Mouse (Mus musculus) olfactory bulb, adult 2 months (tissue): ENCODE results near the gene Gm11639. TPM values are rescaled to one million over a fixed set of nuclear protein-coding genes. Genes with fewer than 3 reads are reported as not detected.
"Not testable (repeated sequence)": the region's sequence is repeated elsewhere in the genome, so short reads cannot be mapped to it uniquely, and the experiment has no call there.

Experiments
- H3K27ac ChIP-seq: fragments of 200-500 bp; 2 replicates; pipeline ENCODE4 v1.5.1; 2012; ENCODE audit warnings: low read depth, low read length; ENCODE audit not compliant: insufficient read depth
- H3K4me1 ChIP-seq: fragments of 200-500 bp; 2 replicates; pipeline ENCODE4 v1.6.1; 2012; ENCODE audit warnings: low read length; ENCODE audit not compliant: control insufficient read depth, insufficient read depth
- H3K4me3 ChIP-seq: fragments of 200-500 bp; 2 replicates; pipeline ENCODE4 v1.5.1; 2012; ENCODE audit warnings: mild to moderate bottlenecking, low read depth, low read length, moderate library complexity; ENCODE audit not compliant: insufficient read depth
- CTCF ChIP-seq: fragments of 200-500 bp; IDR thresholded peaks from 2 replicates; pipeline ENCODE4 v1.5.1; 2012; ENCODE audit warnings: low read depth, mild to moderate bottlenecking, low read length, moderate library complexity; ENCODE audit not compliant: insufficient read depth
- POLR2A ChIP-seq: fragments of 200-500 bp; IDR thresholded peaks from 2 replicates; pipeline ENCODE4 v1.6.1; 2012; ENCODE audit warnings: mild to moderate bottlenecking, low read depth, low read length, moderate library complexity; ENCODE audit not compliant: insufficient read depth
- WGBS: fragments of 180-500 bp; shearing (Covaris S2); methylation state at CpG from one replicate; pipeline ENCODE4 v1.1.7; 2018; 5-methylcytosine and 5-hydroxymethylcytosine counted together
- polyA plus RNA-seq: library from polyadenylated mRNA; stranded (reverse); fragments of >200 nt; gene quantifications from 2 replicates; pipeline ENCODE4 v1.2.4, GENCODE M21; 2012; ENCODE audit warnings: low replicate concordance; ENCODE audit not compliant: missing spikeins, insufficient read depth, insufficient read length

Gm11639 gene
- polyA plus RNA-seq, 1 experiment = not detected

- no peak for TF ChIP-seq POLR2A
- 0 out of 2 replicates have a peak, but pooled peaks have one; percentile 14 for TF ChIP-seq CTCF
- WGBS = 4% methylated on average over 9 of the region's 9 CpGs
- no peak overlapping the region for H3K27ac ChIP-seq
- no peaks in the 10 kb centered on the region; the same call in 1 of the 2 replicates for H3K4me1 ChIP-seq
- no peak overlapping the region for H3K4me3 ChIP-seq
Measured at GRCm38 (mm10) chr11:105123986-105124385, 438.5 kb downstream of the Gm11639 start.

- H3K27ac ChIP-seq = no peak within 1 kb of the TSS
- peak within 1 kb of the TSS; percentile 81 for H3K4me3 ChIP-seq
- TF ChIP-seq CTCF (no peak), POLR2A (peak; percentile 43; the same call in 1 of the 2 replicates)
- under 1% methylated on average over 35 of the region's 38 CpGs for WGBS
- no peaks in the 10 kb centered on the region; the same call in 1 of the 2 replicates for H3K4me1 ChIP-seq
Measured at GRCm38 (mm10) chr11:105125735-105126519, 440.4 kb downstream of the Gm11639 start, which contains the start of gene Mettl2. Gene Mettl2 (plus strand): TSS chr11:105126425.

DNA sequence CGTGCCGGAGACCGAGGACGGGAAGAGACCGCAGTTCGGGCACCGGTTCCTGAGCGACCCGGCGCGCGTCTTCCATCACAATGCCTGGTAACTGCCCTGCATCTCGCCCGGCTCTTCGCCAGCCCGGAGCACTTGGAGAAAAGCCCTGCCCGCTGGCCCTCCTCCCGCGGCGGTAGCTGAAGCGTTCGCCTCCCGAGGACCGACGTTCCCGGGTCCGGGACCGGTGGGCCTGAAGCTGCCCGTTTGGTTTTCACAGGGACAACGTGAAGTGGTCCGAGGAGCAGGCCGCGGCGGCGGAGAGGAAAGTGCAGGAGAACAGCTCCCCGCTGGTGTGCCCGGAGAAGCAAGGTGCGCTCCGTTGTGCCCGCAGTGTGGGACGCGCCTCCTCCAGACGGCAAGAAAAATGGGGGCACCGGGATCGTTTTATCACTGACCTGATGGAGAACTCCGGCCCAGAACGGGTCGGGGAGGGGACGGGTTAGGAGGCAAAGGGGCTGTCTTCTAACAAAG, 441.1 kb downstream of the Gm11639 start:
- H3K27ac ChIP-seq = no peak overlapping the region
- TF ChIP-seq POLR2A (no peak), CTCF (no peak)
- WGBS = under 1% methylated on average over 49 of the region's 49 CpGs
- H3K4me1 ChIP-seq = no peaks in the 10 kb centered on the region; the same call in 1 of the 2 replicates
- peak overlapping the region; percentile 81 for H3K4me3 ChIP-seq

DNA sequence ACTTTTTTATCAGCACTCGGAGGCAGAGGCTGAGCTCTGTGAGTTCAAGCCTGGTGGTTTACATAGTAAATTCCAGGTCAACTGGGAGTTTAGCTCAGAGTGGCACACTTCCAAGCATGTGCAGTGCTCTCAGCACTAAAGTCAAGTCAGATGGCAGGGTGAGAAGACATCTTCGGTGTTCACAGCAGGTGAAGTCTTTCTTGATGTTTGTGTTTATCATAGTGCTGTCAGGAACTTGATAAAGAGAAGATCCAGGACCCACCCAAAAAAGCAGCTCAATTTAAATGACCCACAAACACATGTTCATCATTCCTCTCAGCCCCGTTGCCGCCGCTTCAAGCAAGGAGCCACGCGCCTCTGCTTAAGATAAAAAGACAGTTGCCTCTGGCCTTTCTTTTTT, 450.2 kb downstream of the Gm11639 start:
- Histone ChIP-seq H3K4me3 (no peak overlapping the region), H3K4me1 (no peaks in the 10 kb centered on the region), H3K27ac (no peak overlapping the region)
- WGBS = 93% methylated on average over 7 of the region's 7 CpGs
- TF ChIP-seq CTCF = no peak
- no peak for TF ChIP-seq POLR2A

DNA sequence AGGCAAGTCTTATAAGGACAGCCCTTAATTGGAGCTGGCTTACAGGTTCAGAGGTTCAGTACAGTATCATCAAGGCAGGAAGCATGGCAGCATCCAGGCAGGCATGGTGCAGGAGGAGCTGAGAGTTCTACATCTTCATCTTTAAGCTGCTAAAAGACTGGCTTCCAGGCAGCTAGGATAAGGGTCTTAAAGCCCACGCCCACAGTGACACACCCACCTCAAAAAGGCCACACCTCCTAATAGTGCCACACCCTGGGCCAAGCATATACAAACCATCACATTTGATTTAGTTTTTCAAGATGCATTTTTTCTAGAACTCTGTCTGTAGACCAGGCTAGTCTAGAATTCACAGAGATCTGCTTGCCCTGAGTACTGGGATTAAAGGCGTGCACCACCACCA, 451.7 kb downstream of the Gm11639 start:
- 92% methylated on average over 2 of the region's 2 CpGs for WGBS
- not testable (repeated sequence) for H3K27ac ChIP-seq

DNA sequence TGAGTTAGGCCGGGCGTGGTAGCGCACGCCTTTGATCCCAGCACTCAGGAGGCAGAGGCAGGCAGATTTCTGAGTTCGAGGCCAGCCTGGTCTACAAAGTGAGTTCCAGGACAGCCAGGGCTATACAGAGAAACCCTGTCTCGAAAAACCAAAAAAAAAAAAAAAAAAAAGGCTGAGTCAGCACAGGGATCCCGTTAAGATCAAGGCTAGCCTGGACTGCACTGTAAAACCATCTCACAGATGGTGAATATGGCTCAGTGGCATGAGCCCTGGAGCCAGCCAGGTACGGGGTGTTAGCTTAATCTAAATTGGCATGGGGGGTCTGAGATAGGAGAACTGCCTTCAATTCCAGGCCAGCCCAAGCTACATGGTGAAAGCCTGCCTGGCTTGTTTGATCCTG, 455.0 kb downstream of the Gm11639 start:
- H3K4me3 ChIP-seq, H3K27ac ChIP-seq, H3K4me1 ChIP-seq: not testable (repeated sequence)
- WGBS = 91% methylated on average over 8 of the region's 8 CpGs

More for the DNA sequence above, 451.7 kb downstream of the Gm11639 start:
- not testable (repeated sequence) for H3K4me3 ChIP-seq, H3K4me1 ChIP-seq

GRCm38 (mm10) chr11:105141115-105141514, 455.6 kb downstream of the Gm11639 start:
- 93% methylated on average over 5 of the region's 5 CpGs for WGBS
- Histone ChIP-seq H3K27ac (no peak overlapping the region), H3K4me1 (no peaks in the 10 kb centered on the region), H3K4me3 (no peak overlapping the region)
- TF ChIP-seq CTCF (no peak), POLR2A (no peak)

GRCm38 (mm10) chr11:105143564-105143963, 458.1 kb downstream of the Gm11639 start:
- no peak overlapping the region for H3K27ac ChIP-seq
- no peaks in the 10 kb centered on the region for H3K4me1 ChIP-seq
- no peak overlapping the region for H3K4me3 ChIP-seq
- TF ChIP-seq POLR2A (no peak), CTCF (no peak)

GRCm38 (mm10) chr11:105144084-105144483, 458.6 kb downstream of the Gm11639 start:
- TF ChIP-seq POLR2A = no peak
- TF ChIP-seq CTCF = no peak
- Histone ChIP-seq H3K27ac (no peak overlapping the region), H3K4me3 (no peak overlapping the region), H3K4me1 (no peaks in the 10 kb centered on the region)
- WGBS = 85% methylated on average over 3 of the region's 3 CpGs
